Mouse (Mus musculus) thymus, adult 2 months (tissue): ENCODE data around the gene Wnt6. TPM values are rescaled to one million over a fixed set of nuclear protein-coding genes. Genes with fewer than 3 reads are reported as not detected.

ENCODE experiments used
- DNase-seq: peaks from one replicate; pipeline ENCODE4 v3.0.0; 2021
- H3K27ac ChIP-seq: fragments of 200-500 bp; 2 replicates; pipeline ENCODE4 v1.5.1; 2012; ENCODE audit warnings: low read length, control low read depth; ENCODE audit not compliant: control insufficient read depth, insufficient read depth
- H3K27me3 ChIP-seq: fragments of 200-500 bp; 2 replicates; pipeline ENCODE4 v1.6.1; 2012; ENCODE audit warnings: mild to moderate bottlenecking, low read length, moderate library complexity, mixed read lengths; ENCODE audit not compliant: control insufficient read depth, insufficient read depth
- H3K36me3 ChIP-seq: fragments of 200-500 bp; 2 replicates; pipeline ENCODE4 v1.6.1; 2012; ENCODE audit warnings: mild to moderate bottlenecking, low read length, moderate library complexity; ENCODE audit not compliant: control insufficient read depth, insufficient read depth
- H3K4me1 ChIP-seq: fragments of 200-500 bp; replicated peaks from 2 replicates; pipeline ENCODE4 v1.6.1; 2012; ENCODE audit warnings: low read length; ENCODE audit not compliant: control insufficient read depth, insufficient read depth
- H3K4me3 ChIP-seq: fragments of 200-500 bp; 2 replicates; pipeline ENCODE4 v1.5.1; 2012; ENCODE audit warnings: mild to moderate bottlenecking, low read length, control low read depth, moderate library complexity; ENCODE audit not compliant: control insufficient read depth, insufficient read depth
- CTCF ChIP-seq: fragments of 200-500 bp; IDR thresholded peaks from 2 replicates; pipeline ENCODE4 v1.5.1; 2012; ENCODE audit warnings: mild to moderate bottlenecking, control low read depth, low read length, moderate library complexity, borderline replicate concordance; ENCODE audit not compliant: control insufficient read depth, poor library complexity, insufficient read depth; ENCODE audit errors: extremely low read depth
- POLR2A ChIP-seq: fragments of 200-500 bp; IDR thresholded peaks from 2 replicates; pipeline ENCODE4 v1.6.1; 2012; ENCODE audit warnings: mild to moderate bottlenecking, low read length, control low read depth, moderate library complexity; ENCODE audit not compliant: control insufficient read depth, poor library complexity, insufficient read depth; ENCODE audit errors: extremely low read depth
- WGBS: fragments of 180-500 bp; shearing (Covaris S2); methylation state at CpG from one replicate; pipeline ENCODE4 v1.1.7; 2018; 5-methylcytosine and 5-hydroxymethylcytosine counted together
- polyA plus RNA-seq: library from polyadenylated mRNA; depleted of rRNA; stranded (reverse); fragments of >200 nt; gene quantifications from 2 replicates; pipeline ENCODE4 v1.2.3, GENCODE M21; 2012

Gene Wnt6
- polyA plus RNA-seq, 1 experiment, result 1.9 TPM

DNA sequence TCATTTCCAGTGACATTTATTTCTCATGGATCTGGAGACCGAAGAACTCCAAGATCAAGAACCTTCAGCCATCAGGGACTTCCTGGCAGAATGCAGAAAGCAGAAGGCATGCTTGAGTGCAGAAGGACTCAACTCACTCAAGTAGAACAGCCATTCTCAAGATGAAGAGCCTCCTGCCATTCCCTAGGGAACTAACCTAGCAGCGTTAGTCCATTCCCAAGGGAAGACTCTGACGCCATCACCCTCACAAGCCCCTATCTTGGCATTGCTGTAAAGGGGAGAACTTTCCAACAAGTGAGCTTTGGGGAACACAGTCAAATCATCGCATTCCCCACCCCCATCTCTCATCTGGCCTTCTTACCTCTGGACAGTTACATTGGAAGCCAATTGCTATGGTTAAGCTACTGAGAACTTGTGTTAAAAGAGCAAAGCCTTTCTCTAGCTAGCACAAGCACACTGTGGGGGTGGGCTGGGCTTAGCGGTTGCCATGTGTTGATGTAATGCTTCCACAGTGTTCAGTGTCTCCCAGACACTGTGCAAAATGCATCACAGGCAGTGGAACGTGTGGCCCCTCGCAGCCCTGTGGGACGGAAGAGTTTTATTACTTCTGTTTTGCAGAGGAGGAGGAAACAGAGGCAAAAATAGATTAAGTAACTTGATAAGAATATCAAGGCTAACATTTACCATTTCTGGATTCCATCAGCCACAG, 18.3 kb upstream of the Wnt6 start:
- 55% methylated on average over 8 of the region's 8 CpGs for WGBS
- H3K4me1 ChIP-seq, result peaks cover 13% of the 10 kb centered on the region
- no peak for DNase-seq
- no peaks in the 10 kb centered on the region for H3K27me3 ChIP-seq
- no peaks in the 10 kb centered on the region for H3K36me3 ChIP-seq
- no peak overlapping the region for H3K27ac ChIP-seq
- TF ChIP-seq POLR2A, result no peak
- TF ChIP-seq CTCF, result no peak
- H3K4me3 ChIP-seq, result no peak overlapping the region

DNA sequence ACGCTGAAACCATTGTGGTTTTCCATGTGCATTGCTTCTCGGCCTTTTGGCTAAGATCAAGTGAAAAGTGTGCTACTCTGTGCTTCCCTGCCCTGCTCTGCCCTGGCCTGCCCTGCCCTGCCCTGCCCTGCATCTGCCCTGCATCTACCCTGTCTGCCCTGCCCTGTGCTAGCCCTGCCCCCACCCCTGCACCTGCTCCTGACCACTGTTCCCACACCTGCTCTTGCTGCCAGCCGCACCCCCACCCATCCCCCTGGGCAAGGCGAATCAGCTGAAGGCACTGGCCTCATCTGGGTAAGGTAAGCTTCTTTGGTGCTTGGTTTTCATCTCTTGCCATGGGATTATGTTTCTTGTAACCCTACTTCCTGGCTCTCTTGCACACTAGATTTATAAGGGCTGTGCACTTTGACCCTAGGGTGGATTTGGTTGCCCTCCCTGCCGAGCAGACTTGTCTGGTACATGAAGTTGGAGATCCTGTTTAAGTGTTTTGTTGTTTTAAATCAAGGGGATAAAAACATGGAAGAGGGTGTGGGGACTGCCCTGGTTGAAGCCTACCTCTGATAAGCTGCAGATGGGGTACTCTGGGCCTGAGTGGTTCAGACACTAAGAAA, 17.4 kb upstream of the Wnt6 start:
- H3K27ac ChIP-seq, result no peak overlapping the region
- no peak overlapping the region for H3K4me3 ChIP-seq
- no peaks in the 10 kb centered on the region for H3K27me3 ChIP-seq
- TF ChIP-seq POLR2A (no peak), CTCF (no peak)
- H3K4me1 ChIP-seq, result peaks cover 13% of the 10 kb centered on the region
- peak; percentile 28 for DNase-seq
- H3K36me3 ChIP-seq, result no peaks in the 10 kb centered on the region
- 6% methylated on average over 5 of the region's 5 CpGs for WGBS

DNA sequence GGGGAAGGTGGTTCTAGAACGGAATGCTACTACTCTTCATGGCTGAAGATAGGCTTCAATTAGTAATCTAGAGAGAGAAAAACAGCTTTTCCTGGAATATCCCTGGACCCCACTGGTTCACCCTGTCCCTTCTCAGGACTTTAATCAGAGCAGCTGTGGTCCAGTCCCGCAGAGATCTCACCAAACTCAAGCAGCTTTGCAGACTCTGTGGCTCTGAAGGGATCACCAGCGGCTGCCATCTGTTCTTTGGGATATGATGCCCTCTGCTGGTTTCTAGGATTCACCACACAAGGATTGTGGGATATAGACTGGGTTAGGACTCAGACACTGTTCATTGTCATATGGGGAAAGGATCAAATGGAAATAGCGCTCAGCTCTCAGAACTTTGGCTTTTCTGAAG, 11.9 kb upstream of the Wnt6 start:
- WGBS, result 41% methylated on average over 4 of the region's 4 CpGs
- Histone ChIP-seq H3K27me3 (no peaks in the 10 kb centered on the region), H3K36me3 (no peaks in the 10 kb centered on the region), H3K4me1 (no peaks in the 10 kb centered on the region), H3K4me3 (no peak overlapping the region), H3K27ac (no peak overlapping the region)
- no peak for DNase-seq
- TF ChIP-seq CTCF (no peak), POLR2A (no peak)

DNA sequence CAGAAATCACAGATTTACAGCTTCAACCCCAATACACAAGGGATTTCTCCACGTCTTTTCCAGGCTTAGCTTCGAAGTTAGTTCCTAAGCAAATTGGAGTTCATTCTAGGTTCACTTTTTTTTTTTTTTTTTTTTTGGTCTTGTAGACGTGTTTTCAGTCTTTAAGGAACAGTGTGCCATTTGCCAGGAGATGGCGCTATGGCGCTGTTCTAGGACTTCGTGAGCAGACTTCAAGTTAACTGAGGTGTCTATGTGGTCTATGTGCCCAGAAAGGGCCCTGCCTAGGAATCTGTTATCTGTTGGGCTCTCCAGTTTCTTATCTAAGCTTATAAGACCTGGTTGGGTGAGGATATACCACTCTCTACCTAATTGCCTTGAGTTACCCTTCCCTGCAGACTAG, 8.6 kb upstream of the Wnt6 start:
- no peaks in the 10 kb centered on the region for H3K4me1 ChIP-seq
- peak; percentile 56 for DNase-seq
- H3K27me3 ChIP-seq, result no peaks in the 10 kb centered on the region
- WGBS, result 3% methylated on average over 6 of the region's 6 CpGs
- no peak for TF ChIP-seq CTCF
- no peak for TF ChIP-seq POLR2A
- H3K4me3 ChIP-seq, result no peak overlapping the region
- no peaks in the 10 kb centered on the region for H3K36me3 ChIP-seq
- no peak overlapping the region for H3K27ac ChIP-seq

DNA sequence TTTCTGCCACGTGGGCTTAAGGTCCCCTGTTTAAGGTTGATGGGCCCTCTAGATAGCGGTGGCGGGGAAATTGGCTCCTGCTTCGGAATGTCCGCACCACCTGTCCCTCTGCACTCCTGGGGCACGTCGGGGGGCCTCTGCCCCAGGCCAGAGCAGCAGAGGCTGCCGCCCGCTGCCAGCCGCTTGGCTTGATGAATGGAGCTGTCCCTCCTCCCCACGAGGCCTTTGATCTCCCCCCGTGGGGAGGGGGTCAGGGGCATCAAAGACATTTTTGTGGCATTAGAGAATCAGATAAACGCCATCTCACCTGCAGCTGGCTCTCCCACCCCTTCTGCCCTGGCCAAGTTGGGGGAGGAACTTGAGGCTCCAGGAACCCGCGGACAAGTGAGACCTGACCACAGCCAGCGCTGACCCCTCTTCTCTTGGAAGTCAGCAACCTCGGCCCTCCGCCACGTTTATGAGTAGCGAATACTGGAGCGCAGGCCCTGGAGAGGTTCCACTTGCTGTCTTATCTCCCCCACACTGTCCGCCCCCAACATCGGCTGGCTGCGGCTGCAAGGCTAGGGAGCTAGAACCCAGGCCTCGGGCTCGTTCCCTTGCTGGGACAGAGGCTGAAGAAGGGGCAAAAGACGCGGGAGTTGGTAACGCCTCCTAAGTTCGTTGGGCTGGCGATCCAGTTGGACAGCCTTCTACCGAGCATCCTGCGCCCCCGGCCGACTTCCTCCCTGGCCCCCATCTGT, 795 bp upstream of the Wnt6 start:
- no peak overlapping the region for H3K27ac ChIP-seq
- no peak for TF ChIP-seq POLR2A
- no peak for TF ChIP-seq CTCF
- peaks cover 17% of the 10 kb centered on the region for H3K27me3 ChIP-seq
- peaks cover 10% of the 10 kb centered on the region; the same call in 1 of the 2 replicates for H3K4me1 ChIP-seq
- no peaks in the 10 kb centered on the region for H3K36me3 ChIP-seq
- H3K4me3 ChIP-seq, result no peak overlapping the region
- DNase-seq, result no peak
- WGBS, result 7% methylated on average over 35 of the region's 35 CpGs

DNA sequence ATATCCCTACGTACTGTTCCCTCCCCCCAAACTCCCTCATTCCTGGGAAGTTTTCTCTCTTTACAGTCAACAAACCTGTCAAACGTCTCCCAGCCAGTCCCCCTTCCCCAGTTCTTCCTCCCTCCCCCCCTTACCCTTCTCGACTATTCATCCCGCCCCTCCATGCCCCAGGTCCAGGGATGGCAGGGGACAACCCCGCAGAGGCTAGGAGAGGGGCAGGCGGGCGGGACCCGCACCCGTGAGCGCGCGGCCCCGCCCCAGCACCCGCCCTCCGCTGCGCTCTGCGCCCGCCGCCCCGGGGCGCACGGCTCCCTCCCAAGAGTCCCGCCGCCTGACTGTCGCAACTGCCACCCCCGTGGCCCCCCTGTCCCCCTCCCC, 236 bp upstream of the Wnt6 start:
- peaks cover 10% of the 10 kb centered on the region; the same call in 1 of the 2 replicates for H3K4me1 ChIP-seq
- H3K4me3 ChIP-seq, result no peak overlapping the region
- peaks cover 17% of the 10 kb centered on the region for H3K27me3 ChIP-seq
- no peak overlapping the region for H3K27ac ChIP-seq
- no peak for DNase-seq
- 3% methylated on average over 15 of the region's 26 CpGs for WGBS
- TF ChIP-seq POLR2A, result no peak
- TF ChIP-seq CTCF, result no peak
- no peaks in the 10 kb centered on the region for H3K36me3 ChIP-seq
